Comparison of ENCODE assay signal across 8 mouse cellular contexts in genomic region chr6:52639546-52640223, GRCm38 (mm10). TPM values are rescaled to one million over a fixed set of nuclear protein-coding genes. Genes with fewer than 3 reads are reported as not detected.
DNase-seq lines count a peak whose midpoint lies in the region; ATAC-seq and TF ChIP-seq lines count a peak whose summit lies in the region.

No protein-coding gene starts in this region.

- no peaks in the 10 kb centered on the region for H3K27me3 ChIP-seq in heart, embryonic 13.5 days (replicated peaks)
- no peaks in the 10 kb centered on the region for H3K27me3 ChIP-seq in embryonic facial prominence, embryonic 11.5 days (ENCODE audit: control insufficient read depth, insufficient read depth, low read length)
- no peaks in the 10 kb centered on the region for H3K27me3 ChIP-seq in hindbrain, embryonic 15.5 days
- H3K27me3 ChIP-seq in lung, embryonic 14.5 days (ENCODE audit: insufficient read depth, low read length), result no peaks in the 10 kb centered on the region
- H3K27me3 ChIP-seq in stomach, embryonic 14.5 days (ENCODE audit: control insufficient read depth, insufficient read depth, low read length), result no peaks in the 10 kb centered on the region

- 2% methylated on average over 28 of the region's 28 CpGs for WGBS in heart, embryonic 13.5 days
- 2% methylated on average over 26 of the region's 28 CpGs for WGBS in embryonic facial prominence, embryonic 11.5 days
- 1% methylated on average over 28 of the region's 28 CpGs for WGBS in hindbrain, embryonic 15.5 days
- WGBS in lung, embryonic 14.5 days, result 1% methylated on average over 28 of the region's 28 CpGs
- 2% methylated on average over 28 of the region's 28 CpGs for WGBS in stomach, embryonic 14.5 days

- peak; percentile 17; the same call in 1 of the 2 replicates for TF ChIP-seq CTCF in lung, embryonic 14.5 days (IDR thresholded peaks at IDR 0.05; ENCODE audit: low read depth)

- H3K36me3 ChIP-seq in heart, embryonic 13.5 days, result no peaks in the 10 kb centered on the region
- H3K36me3 ChIP-seq in embryonic facial prominence, embryonic 11.5 days (replicated peaks; ENCODE audit: control insufficient read depth, insufficient read depth, low read depth, low read length), result no peaks in the 10 kb centered on the region
- no peaks in the 10 kb centered on the region for H3K36me3 ChIP-seq in hindbrain, embryonic 15.5 days
- H3K36me3 ChIP-seq in lung, embryonic 14.5 days (ENCODE audit: insufficient read depth), result no peaks in the 10 kb centered on the region
- no peaks in the 10 kb centered on the region for H3K36me3 ChIP-seq in stomach, embryonic 14.5 days (ENCODE audit: control insufficient read depth, insufficient read depth, low read length)

- peak overlapping the region; percentile 86 for H3K27ac ChIP-seq in heart, embryonic 13.5 days (replicated peaks)
- H3K27ac ChIP-seq in embryonic facial prominence, embryonic 11.5 days (replicated peaks; ENCODE audit: low read depth, low read length), result peak overlapping the region; percentile 29
- H3K27ac ChIP-seq in hindbrain, embryonic 15.5 days (replicated peaks), result peak overlapping the region; percentile 73
- H3K27ac ChIP-seq in lung, embryonic 14.5 days (ENCODE audit: low read depth), result peak overlapping the region; percentile 76
- H3K27ac ChIP-seq in stomach, embryonic 14.5 days (ENCODE audit: low read length), result peak overlapping the region; percentile 72; the same call in 1 of the 2 replicates

- peak overlapping the region; percentile 91 for H3K4me3 ChIP-seq in heart, embryonic 13.5 days
- peak overlapping the region; percentile 82 for H3K4me3 ChIP-seq in embryonic facial prominence, embryonic 11.5 days (ENCODE audit: low read depth, low read length)
- H3K4me3 ChIP-seq in hindbrain, embryonic 15.5 days, result peak overlapping the region; percentile 74
- peak overlapping the region; percentile 82 for H3K4me3 ChIP-seq in lung, embryonic 14.5 days (ENCODE audit: low read depth, low read length)
- H3K4me3 ChIP-seq in stomach, embryonic 14.5 days (ENCODE audit: low read depth, low read length), result peak overlapping the region; percentile 77

- intact Hi-C loops in heart, postnatal 14 days (cut with DNase I), result loop anchor here (2.0 kb wide), 1 partner anchor 73 kb away; the partner anchor contains the start of gene Tax1bp1

- peak overlapping the region; percentile 83 for H3K4me2 ChIP-seq in heart, embryonic 13.5 days
- peak overlapping the region; percentile 81 for H3K4me2 ChIP-seq in embryonic facial prominence, embryonic 11.5 days (ENCODE audit: low read depth, low read length)
- H3K4me2 ChIP-seq in hindbrain, embryonic 15.5 days, result peak overlapping the region; percentile 78
- H3K4me2 ChIP-seq in lung, embryonic 14.5 days, result peak overlapping the region; percentile 76
- H3K4me2 ChIP-seq in stomach, embryonic 14.5 days (replicated peaks; ENCODE audit: low read depth, low read length), result peak overlapping the region; percentile 59

- peaks cover 14% of the 10 kb centered on the region for H3K4me1 ChIP-seq in heart, embryonic 13.5 days
- H3K4me1 ChIP-seq in embryonic facial prominence, embryonic 11.5 days (ENCODE audit: control insufficient read depth, insufficient read depth, low read length), result no peaks in the 10 kb centered on the region
- H3K4me1 ChIP-seq in hindbrain, embryonic 15.5 days (replicated peaks), result peaks cover 23% of the 10 kb centered on the region
- H3K4me1 ChIP-seq in lung, embryonic 14.5 days (ENCODE audit: insufficient read depth), result no peaks in the 10 kb centered on the region; the same call in 1 of the 2 replicates
- peaks cover 7% of the 10 kb centered on the region; the same call in 1 of the 2 replicates for H3K4me1 ChIP-seq in stomach, embryonic 14.5 days (ENCODE audit: control insufficient read depth, insufficient read depth, low read length)

- H3K9ac ChIP-seq in heart, embryonic 13.5 days, result peak overlapping the region; percentile 94
- H3K9ac ChIP-seq in embryonic facial prominence, embryonic 11.5 days (replicated peaks; ENCODE audit: low read length), result peak overlapping the region; percentile 84
- peak overlapping the region; percentile 70 for H3K9ac ChIP-seq in hindbrain, embryonic 15.5 days
- peak overlapping the region; percentile 83 for H3K9ac ChIP-seq in lung, embryonic 14.5 days
- H3K9ac ChIP-seq in stomach, embryonic 14.5 days (replicated peaks; ENCODE audit: low read depth, low read length), result peak overlapping the region; percentile 71

- no peak for ATAC-seq in heart, embryonic 13.5 days (ENCODE audit: extremely low read depth, insufficient number of reproducible peaks, low FRiP score, low TSS enrichment)
- ATAC-seq in embryonic facial prominence, embryonic 11.5 days (replicated peaks; ENCODE audit: insufficient number of reproducible peaks, low FRiP score, low TSS enrichment, low read depth), result peak; percentile 66; the same call in 1 of the 2 replicates
- ATAC-seq in hindbrain, embryonic 15.5 days (ENCODE audit: low FRiP score, low read depth), result no peak; the same call in none of the 2 replicates
- ATAC-seq in lung, embryonic 14.5 days (ENCODE audit: insufficient read depth), result no peak; the same call in 1 of the 2 replicates
- peak; percentile 34 for ATAC-seq in stomach, embryonic 14.5 days (ENCODE audit: insufficient number of reproducible peaks, insufficient read depth, low FRiP score, low read depth)

- DNase-seq in heart, postnatal 14 days, result no peak
- peak; percentile 21 for DNase-seq in ES-CJ7 (ENCODE audit: low read depth, low spot score)
- peak; percentile 20 for DNase-seq in embryonic facial prominence, embryonic 11.5 days (ENCODE audit: low spot score)
- DNase-seq in lung, embryonic 14.5 days, result peak; percentile 67
- DNase-seq in urinary bladder, adult 2 months (ENCODE audit: low spot score), result no peak

- no peaks in the 10 kb centered on the region for H3K9me3 ChIP-seq in heart, embryonic 13.5 days
- H3K9me3 ChIP-seq in embryonic facial prominence, embryonic 11.5 days (replicated peaks; ENCODE audit: control insufficient read depth, low read length), result no peaks in the 10 kb centered on the region
- no peaks in the 10 kb centered on the region for H3K9me3 ChIP-seq in hindbrain, embryonic 15.5 days
- H3K9me3 ChIP-seq in lung, embryonic 14.5 days (ENCODE audit: low read depth, low read length), result no peaks in the 10 kb centered on the region
- H3K9me3 ChIP-seq in stomach, embryonic 14.5 days (ENCODE audit: control insufficient read depth, low read depth, low read length), result no peaks in the 10 kb centered on the region

RNA-seq across cellular contexts. Expression of gene Hibadh, which starts 0.5 kb away (rescaled TPM):
- 115 and 127 TPM in 2 replicates for polyA plus RNA-seq in heart, embryonic 13.5 days (2015; fragmentation: Nextera tagmentation; extraction: Ambion mirVana)
- total RNA-seq in heart, postnatal 14 days (2021), result 100 to 1,000 TPM; 188 to 192 TPM
- polyA plus RNA-seq in embryonic facial prominence, embryonic 11.5 days (2014; fragmentation: Nextera tagmentation; extraction: Ambion mirVana), result 52.7 and 60.5 TPM in 2 replicates
- 67.9 and 69.0 TPM in 2 replicates for polyA plus RNA-seq in hindbrain, embryonic 15.5 days (2015; fragmentation: Nextera tagmentation; extraction: Ambion mirVana)
- polyA plus RNA-seq in lung, embryonic 14.5 days (2014; fragmentation: Nextera tagmentation; extraction: Ambion mirVana), result 54.1 and 56.8 TPM in 2 replicates
- polyA plus RNA-seq in stomach, embryonic 14.5 days (2014; fragmentation: Nextera tagmentation; extraction: Ambion mirVana), result 60.9 and 61.8 TPM in 2 replicates
- polyA plus RNA-seq in urinary bladder, adult 2 months (2012; rRNA removed), result 109 and 110 TPM in 2 replicates

Comparison
In these comparisons a context has a peak if more than half of its experiments do, and no peak if none do; other contexts are left out.
1. ATAC-seq: peak in embryonic facial prominence, embryonic 11.5 days (single experiment) and stomach, embryonic 14.5 days (single experiment); none in heart, embryonic 13.5 days (single experiment), hindbrain, embryonic 15.5 days (single experiment) and lung, embryonic 14.5 days (single experiment).
2. H3K27ac ChIP-seq: peak in every context shown above with its lines; median percentile 86 in heart, embryonic 13.5 days; 76 in lung, embryonic 14.5 days; 73 in hindbrain, embryonic 15.5 days; 72 in stomach, embryonic 14.5 days; 29 in embryonic facial prominence, embryonic 11.5 days.
3. DNase-seq: peak in ES-CJ7 (single experiment), embryonic facial prominence, embryonic 11.5 days (single experiment) and lung, embryonic 14.5 days (single experiment); none in heart, postnatal 14 days (0 of 2) and urinary bladder, adult 2 months (single experiment).
4. Peak in every context shown above with its lines, with median percentiles within 50 percentile points of each other: H3K4me2 ChIP-seq, H3K4me3 ChIP-seq and H3K9ac ChIP-seq.